Mouse (Mus musculus) kidney, embryonic 14.5 days (tissue): ENCODE measurements around the gene Nrgn. TPM values are rescaled to one million over a fixed set of nuclear protein-coding genes. Genes with fewer than 3 reads are reported as not detected.

ENCODE experiments used
- ATAC-seq: fragments of 200-750 bp; cut with Nextera tagmentation; 2 replicates; pipeline ENCODE4 v1.8.0; 2017; ENCODE audit warnings: moderate number of reproducible peaks, mild to moderate bottlenecking, moderate TSS enrichment, moderate library complexity; ENCODE audit not compliant: low FRiP score, low TSS enrichment
- H3K27ac ChIP-seq: fragments of 300-500 bp; sonication (generic); 2 replicates; pipeline ENCODE4 v1.5.1; 2014; ENCODE audit warnings: low read depth, mild to moderate bottlenecking, low read length, moderate library complexity, mixed read lengths
- H3K27me3 ChIP-seq: fragments of 300-500 bp; sonication (generic); 2 replicates; pipeline ENCODE4 v1.6.1; 2014; ENCODE audit warnings: mild to moderate bottlenecking, low read length; ENCODE audit not compliant: control insufficient read depth, insufficient read depth
- H3K36me3 ChIP-seq: fragments of 300-500 bp; sonication (generic); 2 replicates; pipeline ENCODE4 v1.6.1; 2014; ENCODE audit warnings: low read length, mixed read lengths; ENCODE audit not compliant: control insufficient read depth, insufficient read depth
- H3K4me1 ChIP-seq: fragments of 300-500 bp; sonication (generic); 2 replicates; pipeline ENCODE4 v1.6.1; 2014; ENCODE audit warnings: low read length, mixed read lengths; ENCODE audit not compliant: control insufficient read depth, insufficient read depth
- H3K4me2 ChIP-seq: fragments of 300-500 bp; sonication (generic); replicated peaks from 2 replicates; pipeline ENCODE4 v1.6.1; 2014; ENCODE audit warnings: low read depth, mild to moderate bottlenecking, low read length
- H3K4me3 ChIP-seq: fragments of 300-500 bp; sonication (generic); 2 replicates; pipeline ENCODE4 v1.5.1; 2014; ENCODE audit warnings: mild to moderate bottlenecking, low read length
- H3K9ac ChIP-seq: fragments of 300-500 bp; sonication (generic); 2 replicates; pipeline ENCODE4 v1.6.1; 2014; ENCODE audit warnings: low read depth, mild to moderate bottlenecking, low read length, moderate library complexity
- H3K9me3 ChIP-seq: fragments of 300-500 bp; sonication (generic); 2 replicates; pipeline ENCODE4 v1.6.1; 2016; ENCODE audit warnings: low read length; ENCODE audit not compliant: control insufficient read depth
- WGBS: fragments of 180-500 bp; shearing (Covaris S2); extraction: QIAGEN DNeasy Blood & Tissue Kit; methylation state at CpG from one replicate; pipeline ENCODE4 v1.1.7; 2014; 5-methylcytosine and 5-hydroxymethylcytosine counted together
- polyA plus RNA-seq: library from polyadenylated mRNA; unstranded; fragments of >200 nt; fragmentation: Nextera tagmentation; extraction: Ambion mirVana; gene quantifications from 2 replicates; pipeline ENCODE4 v1.2.1, GENCODE M21; 2014

The Nrgn gene
- polyA plus RNA-seq, 1 experiment from 2014 or later: 3.4 TPM

- 53% methylated on average over 1 of the region's 1 CpGs for WGBS
- Histone ChIP-seq H3K9me3 (no peaks in the 10 kb centered on the region), H3K27me3 (no peaks in the 10 kb centered on the region), H3K4me2 (no peak overlapping the region), H3K9ac (no peak overlapping the region), H3K4me1 (peaks cover 12% of the 10 kb centered on the region), H3K4me3 (no peak overlapping the region), H3K36me3 (no peaks in the 10 kb centered on the region), H3K27ac (no peak overlapping the region)
- ATAC-seq: no peak
Observed at GRCm38 (mm10) chr9:37563805-37564204, 11.1 kb upstream of the Nrgn start.

GRCm38 (mm10) chr9:37560617-37561016, 7.9 kb upstream of the Nrgn start:
- Histone ChIP-seq H3K9me3 (no peaks in the 10 kb centered on the region), H3K27me3 (no peaks in the 10 kb centered on the region), H3K9ac (no peak overlapping the region), H3K4me3 (no peak overlapping the region), H3K36me3 (no peaks in the 10 kb centered on the region), H3K27ac (no peak overlapping the region), H3K4me1 (0 out of 2 replicates have a peak, but pooled peaks cover under 1% of the 10 kb centered on the region), H3K4me2 (no peak overlapping the region)
- 88% methylated on average over 2 of the region's 2 CpGs for WGBS
- ATAC-seq: no peak

GRCm38 (mm10) chr9:37556366-37556765, 3.7 kb upstream of the Nrgn start:
- no peak overlapping the region for H3K4me2 ChIP-seq
- 81% methylated on average over 3 of the region's 3 CpGs for WGBS
- no peaks in the 10 kb centered on the region for H3K36me3 ChIP-seq
- 0 out of 2 replicates have a peak, but pooled peaks cover 13% of the 10 kb centered on the region for H3K4me1 ChIP-seq
- ATAC-seq: no peak
- no peaks in the 10 kb centered on the region for H3K9me3 ChIP-seq
- H3K27ac ChIP-seq: no peak overlapping the region
- H3K9ac ChIP-seq: no peak overlapping the region
- H3K27me3 ChIP-seq: peaks cover 11% of the 10 kb centered on the region
- H3K4me3 ChIP-seq: no peak overlapping the region

- no peak within 1 kb of the TSS for H3K4me3 ChIP-seq
- H3K27me3 ChIP-seq: peaks cover 23% of the 10 kb centered on the region
- H3K4me1 ChIP-seq: 0 out of 2 replicates have a peak, but pooled peaks cover 13% of the 10 kb centered on the region
- WGBS: 21% methylated on average over 7 of the region's 7 CpGs
- H3K27ac ChIP-seq: no peak within 1 kb of the TSS
- no peak within 1 kb of the TSS for H3K4me2 ChIP-seq
- 0 out of 2 replicates have a peak, but pooled peaks have one; percentile 21 for ATAC-seq
- H3K9ac ChIP-seq: no peak within 1 kb of the TSS
- no peaks in the 10 kb centered on the region for H3K9me3 ChIP-seq
- H3K36me3 ChIP-seq: no peaks in the 10 kb centered on the region
Observed at GRCm38 (mm10) chr9:37554838-37555748, 2.4 kb upstream of the Nrgn start, which contains the start of gene Siae. TSS of gene Siae (plus strand) at chr9:37555698.

GRCm38 (mm10) chr9:37554279-37554678, 1.6 kb upstream of the Nrgn start:
- no peaks in the 10 kb centered on the region for H3K36me3 ChIP-seq
- H3K4me1 ChIP-seq: 0 out of 2 replicates have a peak, but pooled peaks cover 13% of the 10 kb centered on the region
- no peak overlapping the region for H3K4me2 ChIP-seq
- no peak overlapping the region for H3K27ac ChIP-seq
- H3K9ac ChIP-seq: no peak overlapping the region
- H3K4me3 ChIP-seq: no peak overlapping the region
- 76% methylated on average over 1 of the region's 1 CpGs for WGBS
- H3K27me3 ChIP-seq: peaks cover 23% of the 10 kb centered on the region
- no peaks in the 10 kb centered on the region for H3K9me3 ChIP-seq
- ATAC-seq: no peak

- Histone ChIP-seq H3K9ac (peak overlapping the region; percentile 31; the same call in 1 of the 2 replicates), H3K4me1 (0 out of 2 replicates have a peak, but pooled peaks cover 13% of the 10 kb centered on the region), H3K27me3 (peaks cover 28% of the 10 kb centered on the region), H3K9me3 (no peaks in the 10 kb centered on the region), H3K4me2 (peak overlapping the region; percentile 84), H3K36me3 (no peaks in the 10 kb centered on the region), H3K4me3 (peak overlapping the region; percentile 39), H3K27ac (no peak overlapping the region)
- WGBS: 2% methylated on average over 23 of the region's 23 CpGs
- ATAC-seq: no peak
Observed at GRCm38 (mm10) chr9:37551751-37552531, 763 bp downstream of the Nrgn start.

GRCm38 (mm10) chr9:37550435-37550834, 2.3 kb downstream of the Nrgn start:
- no peak overlapping the region for H3K9ac ChIP-seq
- WGBS: 69% methylated on average over 1 of the region's 1 CpGs
- H3K4me1 ChIP-seq: peaks cover 11% of the 10 kb centered on the region; the same call in 1 of the 2 replicates
- no peak overlapping the region for H3K4me2 ChIP-seq
- H3K4me3 ChIP-seq: no peak overlapping the region
- H3K9me3 ChIP-seq: no peaks in the 10 kb centered on the region
- ATAC-seq: no peak
- no peak overlapping the region for H3K27ac ChIP-seq
- peaks cover 41% of the 10 kb centered on the region for H3K27me3 ChIP-seq
- no peaks in the 10 kb centered on the region for H3K36me3 ChIP-seq

GRCm38 (mm10) chr9:37546889-37547288, 5.8 kb downstream of the Nrgn start:
- H3K9ac ChIP-seq: no peak overlapping the region
- H3K4me2 ChIP-seq: no peak overlapping the region
- ATAC-seq: no peak
- no peak overlapping the region for H3K27ac ChIP-seq
- WGBS: 88% methylated on average over 1 of the region's 1 CpGs
- H3K4me3 ChIP-seq: no peak overlapping the region
- H3K27me3 ChIP-seq: peaks cover 45% of the 10 kb centered on the region
- H3K9me3 ChIP-seq: no peaks in the 10 kb centered on the region
- H3K4me1 ChIP-seq: peaks cover 10% of the 10 kb centered on the region
- no peaks in the 10 kb centered on the region for H3K36me3 ChIP-seq
